Mouse (Mus musculus) small intestine, adult 2 months (tissue): ENCODE data around the gene Nck2. TPM values are rescaled to one million over a fixed set of nuclear protein-coding genes. Genes with fewer than 3 reads are reported as not detected.

Source experiments
- H3K27ac ChIP-seq: fragments of 200-500 bp; 2 replicates; pipeline ENCODE4 v1.5.1; 2012; ENCODE audit warnings: low read depth, low read length, control low read depth, inconsistent platforms; ENCODE audit not compliant: insufficient read depth
- H3K27me3 ChIP-seq: fragments of 200-500 bp; 2 replicates; pipeline ENCODE4 v1.6.1; 2012; ENCODE audit warnings: mild to moderate bottlenecking, moderate library complexity, low read length, inconsistent platforms; ENCODE audit not compliant: control insufficient read depth, insufficient read depth
- H3K36me3 ChIP-seq: fragments of 200-500 bp; 2 replicates; pipeline ENCODE4 v1.6.1; 2012; ENCODE audit warnings: mild to moderate bottlenecking, low read length, control low read depth, inconsistent platforms; ENCODE audit not compliant: control insufficient read depth, insufficient read depth
- H3K4me1 ChIP-seq: fragments of 200-500 bp; 2 replicates; pipeline ENCODE4 v1.6.1; 2012; ENCODE audit warnings: low read length, inconsistent platforms, mixed read lengths; ENCODE audit not compliant: control insufficient read depth, insufficient read depth, insufficient read length
- H3K4me3 ChIP-seq: fragments of 200-500 bp; 2 replicates; pipeline ENCODE4 v1.5.1; 2012; ENCODE audit warnings: low read depth, mild to moderate bottlenecking, control low read depth, inconsistent platforms, low read length, moderate library complexity
- CTCF ChIP-seq: fragments of 200-500 bp; IDR thresholded peaks from 2 replicates; pipeline ENCODE4 v1.5.1; 2012; ENCODE audit warnings: low read depth, mild to moderate bottlenecking, control low read depth, inconsistent platforms, low read length, moderate library complexity, mixed read lengths; ENCODE audit not compliant: insufficient replicate concordance, insufficient read length; ENCODE audit errors: extremely low read depth
- POLR2A ChIP-seq: fragments of 200-500 bp; IDR thresholded peaks from 2 replicates; pipeline ENCODE4 v1.6.1; 2012; ENCODE audit warnings: low read depth, mild to moderate bottlenecking, control low read depth, inconsistent platforms, low read length, moderate library complexity
- WGBS: fragments of 180-500 bp; shearing (Covaris S2); methylation state at CpG from one replicate; pipeline ENCODE4 v1.1.7; 2018; 5-methylcytosine and 5-hydroxymethylcytosine counted together
- polyA plus RNA-seq: library from polyadenylated mRNA; depleted of rRNA; stranded (reverse); fragments of >200 nt; gene quantifications from 2 replicates; pipeline ENCODE4 v1.2.3, GENCODE M21; 2012

Nck2 gene
- polyA plus RNA-seq, 1 experiment = 51.6 TPM

- Histone ChIP-seq H3K27me3 (no peaks in the 10 kb centered on the region), H3K4me3 (no peak overlapping the region), H3K4me1 (peaks cover 13% of the 10 kb centered on the region; the same call in 1 of the 2 replicates), H3K27ac (no peak overlapping the region), H3K36me3 (no peaks in the 10 kb centered on the region)
- TF ChIP-seq CTCF = no peak
- TF ChIP-seq POLR2A = no peak
- WGBS = 54% methylated on average over 1 of the region's 1 CpGs
These were observed 6.4 kb downstream of the Nck2 start for GRCm38 (mm10) chr1:43450811-43451210.

DNA sequence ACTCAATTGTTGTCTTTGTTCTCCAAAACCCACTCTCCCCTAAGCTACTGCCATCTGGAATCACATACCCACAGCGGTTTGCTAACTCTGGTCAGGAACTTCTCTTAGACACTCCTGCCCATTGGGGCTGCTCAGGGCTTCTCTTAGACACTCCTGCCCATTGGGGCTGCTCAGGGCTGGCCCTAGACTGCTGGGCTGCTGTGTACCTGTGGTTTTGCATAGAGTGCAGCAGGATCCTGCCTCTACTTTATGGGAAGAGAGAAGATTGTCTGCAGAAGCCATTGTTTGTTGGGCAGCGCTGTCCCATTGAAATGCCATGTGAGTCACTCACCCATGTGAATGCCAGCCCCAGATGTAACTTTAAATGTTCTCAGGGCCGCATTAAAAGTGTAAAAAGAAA lies 9.3 kb downstream of the Nck2 start:
- Histone ChIP-seq H3K27me3 (no peaks in the 10 kb centered on the region), H3K4me3 (no peak overlapping the region), H3K36me3 (0 out of 2 replicates have a peak, but pooled peaks cover 2% of the 10 kb centered on the region), H3K4me1 (peaks cover 10% of the 10 kb centered on the region; the same call in 1 of the 2 replicates), H3K27ac (no peak overlapping the region)
- TF ChIP-seq POLR2A = no peak
- 90% methylated on average over 3 of the region's 3 CpGs for WGBS

GRCm38 (mm10) chr1:43454741-43455140 lies 10.4 kb downstream of the Nck2 start:
- Histone ChIP-seq H3K27ac (no peak overlapping the region), H3K27me3 (no peaks in the 10 kb centered on the region), H3K4me1 (peaks cover 10% of the 10 kb centered on the region; the same call in 1 of the 2 replicates), H3K36me3 (0 out of 2 replicates have a peak, but pooled peaks cover 2% of the 10 kb centered on the region), H3K4me3 (no peak overlapping the region)
- TF ChIP-seq CTCF = no peak
- no peak for TF ChIP-seq POLR2A
- 41% methylated on average over 8 of the region's 8 CpGs for WGBS

GRCm38 (mm10) chr1:43455196-43455595 lies 10.8 kb downstream of the Nck2 start:
- Histone ChIP-seq H3K4me3 (no peak overlapping the region), H3K4me1 (peaks cover 10% of the 10 kb centered on the region; the same call in 1 of the 2 replicates), H3K27me3 (no peaks in the 10 kb centered on the region), H3K27ac (no peak overlapping the region), H3K36me3 (0 out of 2 replicates have a peak, but pooled peaks cover 2% of the 10 kb centered on the region)
- TF ChIP-seq CTCF (no peak), POLR2A (no peak)
- 6% methylated on average over 1 of the region's 1 CpGs for WGBS

- H3K27ac ChIP-seq = no peak overlapping the region
- no peak for TF ChIP-seq CTCF
- no peak for TF ChIP-seq POLR2A
- H3K4me3 ChIP-seq = no peak overlapping the region
- peaks cover 2% of the 10 kb centered on the region; the same call in 1 of the 2 replicates for H3K36me3 ChIP-seq
- H3K4me1 ChIP-seq = peaks cover 10% of the 10 kb centered on the region; the same call in 1 of the 2 replicates
- H3K27me3 ChIP-seq = no peaks in the 10 kb centered on the region
- WGBS = 65% methylated on average over 7 of the region's 7 CpGs
These were observed 12.8 kb downstream of the Nck2 start for GRCm38 (mm10) chr1:43457012-43457766.

GRCm38 (mm10) chr1:43460468-43460867 lies 16.1 kb downstream of the Nck2 start:
- TF ChIP-seq CTCF = no peak
- TF ChIP-seq POLR2A = no peak
- H3K27me3 ChIP-seq = no peaks in the 10 kb centered on the region
- H3K36me3 ChIP-seq = peaks cover 2% of the 10 kb centered on the region; the same call in 1 of the 2 replicates
- H3K4me3 ChIP-seq = no peak overlapping the region
- no peak overlapping the region for H3K27ac ChIP-seq
- peaks cover 12% of the 10 kb centered on the region; the same call in 1 of the 2 replicates for H3K4me1 ChIP-seq
- 92% methylated on average over 5 of the region's 5 CpGs for WGBS

DNA sequence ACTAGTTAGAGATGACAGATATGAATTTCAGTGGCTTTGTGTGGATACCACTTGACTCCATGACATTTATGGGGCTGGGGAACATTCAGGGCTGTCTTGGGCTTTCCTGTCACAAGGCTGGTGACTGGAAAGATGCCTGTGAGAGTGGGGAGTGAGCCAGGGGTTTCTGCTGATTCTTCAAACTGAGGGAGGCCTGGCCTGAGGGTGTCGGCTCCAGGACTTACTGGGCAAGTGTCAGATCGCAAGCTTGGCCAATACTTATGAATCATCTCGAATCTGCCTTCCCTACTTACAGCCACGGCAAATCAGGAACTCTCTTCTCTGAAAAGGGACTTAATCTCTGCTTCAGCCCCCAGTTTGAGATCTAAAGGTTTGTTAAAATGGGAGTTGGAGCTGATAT lies 18.3 kb downstream of the Nck2 start:
- no peak for TF ChIP-seq CTCF
- no peak for TF ChIP-seq POLR2A
- Histone ChIP-seq H3K36me3 (peaks cover 2% of the 10 kb centered on the region; the same call in 1 of the 2 replicates), H3K4me3 (no peak overlapping the region), H3K4me1 (peaks cover 15% of the 10 kb centered on the region), H3K27me3 (no peaks in the 10 kb centered on the region), H3K27ac (no peak overlapping the region)
- 38% methylated on average over 4 of the region's 4 CpGs for WGBS
